In genomic region chr5:84440232-84440631, GRCm38 (mm10) we compare ENCODE assay signal across 29 mouse cellular contexts. TPM values are rescaled to one million over a fixed set of nuclear protein-coding genes. Genes with fewer than 3 reads are reported as not detected.
DNase-seq lines count a peak whose midpoint lies in the region; ATAC-seq and TF ChIP-seq lines count a peak whose summit lies in the region.
"Had no signal": no experiment of that assay in that cellular context is flagged by ENCODE, and none has a peak within 500 bp of the region (broad histone marks: within the 10 kb centered on the region; RNA-seq: fewer than 3 reads in every experiment).

No protein-coding gene starts in this region.

- no peak overlapping the region for H3K4me3 ChIP-seq in forebrain, postnatal 0 days (ENCODE audit: low read depth, low read length)
- H3K4me3 ChIP-seq in forebrain, embryonic 10.5 days = no peak overlapping the region
- H3K4me3 ChIP-seq in left cerebral cortex, adult 2 months = no peak overlapping the region
- H3K4me3 ChIP-seq: embryonic facial prominence, embryonic 13.5 days; erythroblast, embryonic 14.5 days; heart, adult 2 months; heart, embryonic 13.5 days; hindbrain, embryonic 12.5 days; limb, embryonic 15.5 days; midbrain, embryonic 13.5 days; stomach, embryonic 15.5 days had no signal

- intact Hi-C loops in left cerebral cortex, adult 2 months (cut with DNase I) = no loop called here
- intact Hi-C loops in gastrocnemius, postnatal 36 days (cut with DNase I) = no loop called here

- TF ChIP-seq CTCF in forebrain, postnatal 0 days (IDR thresholded peaks at IDR 0.05; ENCODE audit: low read depth) = no peak
- TF ChIP-seq CTCF in left cerebral cortex, adult 2 months (IDR thresholded peaks at IDR 0.05) = no peak

- no peak overlapping the region for H3K27ac ChIP-seq in forebrain, postnatal 0 days (ENCODE audit: low read depth, low read length)
- no peak overlapping the region for H3K27ac ChIP-seq in forebrain, embryonic 10.5 days
- H3K27ac ChIP-seq in left cerebral cortex, adult 2 months = no peak overlapping the region
- H3K27ac ChIP-seq: embryonic facial prominence, embryonic 13.5 days; heart, adult 2 months; heart, embryonic 13.5 days; hindbrain, embryonic 12.5 days; limb, embryonic 15.5 days; liver, embryonic 14.5 days; midbrain, embryonic 13.5 days; stomach, embryonic 15.5 days had no signal

- 51% methylated on average over 2 of the region's 2 CpGs for WGBS in forebrain, postnatal 0 days
- 95% methylated on average over 2 of the region's 2 CpGs for WGBS in forebrain, embryonic 10.5 days

- H3K27me3 ChIP-seq in forebrain, postnatal 0 days (ENCODE audit: insufficient read depth, low read length) = no peaks in the 10 kb centered on the region
- H3K27me3 ChIP-seq in forebrain, embryonic 10.5 days (ENCODE audit: poor library complexity, severe bottlenecking) = no peaks in the 10 kb centered on the region
- H3K27me3 ChIP-seq: embryonic facial prominence, embryonic 13.5 days; heart, embryonic 13.5 days; hindbrain, embryonic 12.5 days; limb, embryonic 15.5 days; midbrain, embryonic 13.5 days; stomach, embryonic 15.5 days had no signal

- ATAC-seq in forebrain, postnatal 0 days = no peak
- ATAC-seq: intestine, postnatal 0 days; midbrain, embryonic 13.5 days had no signal

- H3K4me1 ChIP-seq in forebrain, postnatal 0 days (ENCODE audit: insufficient read depth) = no peaks in the 10 kb centered on the region
- H3K4me1 ChIP-seq in forebrain, embryonic 10.5 days = no peaks in the 10 kb centered on the region
- H3K4me1 ChIP-seq: embryonic facial prominence, embryonic 13.5 days; heart, embryonic 13.5 days; hindbrain, embryonic 12.5 days; limb, embryonic 15.5 days; midbrain, embryonic 13.5 days; stomach, embryonic 15.5 days had no signal

- H3K36me3 ChIP-seq in forebrain, postnatal 0 days (ENCODE audit: insufficient read depth) = no peaks in the 10 kb centered on the region
- no peaks in the 10 kb centered on the region for H3K36me3 ChIP-seq in forebrain, embryonic 10.5 days (replicated peaks)
- H3K36me3 ChIP-seq: embryonic facial prominence, embryonic 13.5 days; heart, embryonic 13.5 days; hindbrain, embryonic 12.5 days; limb, embryonic 15.5 days; midbrain, embryonic 13.5 days; stomach, embryonic 15.5 days had no signal

- peak; percentile 25 to 45 for DNase-seq in cerebellum, postnatal 10 days
- DNase-seq in cerebellum, adult 18-20 months = no peak
- peak; percentile 53 for DNase-seq in forebrain, postnatal 0 days
- DNase-seq in forebrain, embryonic 10.5 days (ENCODE audit: extremely low spot score, low spot score) = no peak
- peak; percentile 13 for DNase-seq in left cerebral cortex, adult 11 months (ENCODE audit: low spot score)
- no peak for DNase-seq in left cerebral cortex, adult 2 months (ENCODE audit: extremely low spot score in 1 of 2, low spot score in 2 of 2)
- peak; percentile 76 for DNase-seq in brain, adult 2 months (ENCODE audit: low read depth, low spot score)
- DNase-seq in gastrocnemius, postnatal 36 days = no peak
- DNase-seq: adrenal gland, postnatal 10 days; cerebellum, postnatal 36 days; embryo, embryonic 11 days; gastrocnemius, postnatal 25 days; heart, adult 2 months; heart, postnatal 14 days; kidney, postnatal 25 days; lung, embryonic 14.5 days; thymus, adult 18-20 months; thymus, postnatal 36 days had no signal

- H3K9ac ChIP-seq in forebrain, postnatal 0 days = no peak overlapping the region
- H3K9ac ChIP-seq: embryonic facial prominence, embryonic 13.5 days; heart, embryonic 13.5 days; hindbrain, embryonic 12.5 days; limb, embryonic 15.5 days; liver, embryonic 14.5 days; lung, embryonic 14.5 days; midbrain, embryonic 13.5 days; stomach, embryonic 15.5 days had no signal

- no peak overlapping the region for H3K4me2 ChIP-seq in forebrain, postnatal 0 days (ENCODE audit: low read depth)
- H3K4me2 ChIP-seq: embryonic facial prominence, embryonic 13.5 days; heart, embryonic 13.5 days; hindbrain, embryonic 12.5 days; limb, embryonic 15.5 days; lung, embryonic 14.5 days; midbrain, embryonic 13.5 days; stomach, embryonic 15.5 days had no signal

- H3K9me3 ChIP-seq in forebrain, postnatal 0 days (ENCODE audit: low read length) = no peaks in the 10 kb centered on the region
- no peaks in the 10 kb centered on the region for H3K9me3 ChIP-seq in forebrain, embryonic 10.5 days
- H3K9me3 ChIP-seq: embryonic facial prominence, embryonic 13.5 days; heart, embryonic 13.5 days; hindbrain, embryonic 12.5 days; limb, embryonic 15.5 days; midbrain, embryonic 13.5 days; stomach, embryonic 15.5 days had no signal

RNA-seq across cellular contexts. Expression of gene Epha5, which starts 23.1 kb away (rescaled TPM):
- 88.7 and 103 TPM in 2 replicates for total RNA-seq in forebrain, postnatal 0 days (2014; rRNA removed)
- polyA plus RNA-seq in forebrain, postnatal 0 days (2015; fragmentation: Nextera tagmentation; extraction: Ambion mirVana) = 41.7 and 81.9 TPM in 2 replicates
- 4.1 and 4.4 TPM in 2 replicates for polyA plus RNA-seq in forebrain, embryonic 10.5 days (2016; fragmentation: Nextera tagmentation; extraction: Ambion mirVana)
- total RNA-seq in left cerebral cortex, adult 2 months (2021) = 100 to 1,000 TPM in 1 of 2 experiments, 10 to 100 TPM in 1; 100.0 to 103 TPM
- total RNA-seq in gastrocnemius, postnatal 36 days (2021) = not detected
- total RNA-seq: megakaryocyte, adult 5-6 weeks; monocyte, adult 5-6 weeks had no signal
- polyA plus RNA-seq: erythroblast, embryonic 14.5 days had no signal

Comparison
In these comparisons a context has a peak if more than half of its experiments do, and no peak if none do; other contexts are left out.
1. DNase-seq: peak in cerebellum, postnatal 10 days (2 of 2), forebrain, postnatal 0 days (single experiment), left cerebral cortex, adult 11 months (single experiment) and brain, adult 2 months (single experiment); none in cerebellum, adult 18-20 months (0 of 2), forebrain, embryonic 10.5 days (single experiment), left cerebral cortex, adult 2 months (0 of 2) and gastrocnemius, postnatal 36 days (0 of 2).
2. RNA of gene Epha5, which starts 23.1 kb away (total RNA-seq): 88.7 to 103 TPM in forebrain, postnatal 0 days and 100.0 to 103 TPM in left cerebral cortex, adult 2 months; not detected in gastrocnemius, postnatal 36 days; every median in the first group is over 10 times any median in the second.